In genomic region chr5:87562526-87562925, GRCm38 (mm10) we compare ENCODE assay signal across 18 mouse cellular contexts. TPM values are rescaled to one million over a fixed set of nuclear protein-coding genes. Genes with fewer than 3 reads are reported as not detected.
"Had no signal": no experiment of that assay in that cellular context is flagged by ENCODE, and none has a peak within 500 bp of the region (broad histone marks: within the 10 kb centered on the region; RNA-seq: fewer than 3 reads in every experiment).

No protein-coding gene starts in this region.

- H3K27me3 ChIP-seq: liver, embryonic 13.5 days; lung, embryonic 15.5 days; megakaryocyte, embryonic 14.5 days; midbrain, embryonic 15.5 days; neural tube, embryonic 13.5 days had no signal

- ATAC-seq: midbrain, embryonic 15.5 days had no signal

- H3K36me3 ChIP-seq: limb, embryonic 10.5 days; liver, embryonic 13.5 days; lung, embryonic 15.5 days; midbrain, embryonic 15.5 days; neural tube, embryonic 13.5 days had no signal

- DNase-seq: liver, embryonic 13.5 days; liver, postnatal 0 days; lung, postnatal 14 days; right cerebral cortex, postnatal 14 days; thymus, postnatal 14 days had no signal

- H3K9me3 ChIP-seq: limb, embryonic 10.5 days; liver, embryonic 13.5 days; lung, embryonic 15.5 days; megakaryocyte, embryonic 14.5 days; midbrain, embryonic 15.5 days; neural tube, embryonic 13.5 days had no signal

- H3K9ac ChIP-seq: liver, embryonic 13.5 days; liver, postnatal 0 days; lung, embryonic 15.5 days; midbrain, embryonic 15.5 days; neural tube, embryonic 13.5 days had no signal

- H3K4me1 ChIP-seq: limb, embryonic 10.5 days; liver, embryonic 13.5 days; lung, embryonic 15.5 days; megakaryocyte, embryonic 14.5 days; midbrain, embryonic 15.5 days; neural tube, embryonic 13.5 days had no signal

- H3K4me2 ChIP-seq: liver, embryonic 13.5 days; lung, embryonic 15.5 days; midbrain, embryonic 11.5 days; midbrain, embryonic 15.5 days; neural tube, embryonic 13.5 days had no signal

- H3K27ac ChIP-seq: left cerebral cortex, adult 2 months; limb, embryonic 10.5 days; liver, embryonic 13.5 days; lung, embryonic 15.5 days; macrophage; midbrain, embryonic 15.5 days; neural tube, embryonic 13.5 days had no signal

- H3K4me3 ChIP-seq: left cerebral cortex, adult 2 months; limb, embryonic 10.5 days; liver, embryonic 13.5 days; lung, embryonic 15.5 days; megakaryocyte, embryonic 14.5 days; midbrain, embryonic 15.5 days; neural tube, embryonic 13.5 days had no signal

RNA-seq across cellular contexts. Expression of gene Sult1d1, which starts 6.3 kb away (rescaled TPM):
- total RNA-seq: layer of hippocampus, postnatal 25 days; left cerebral cortex, adult 2 months; left cerebral cortex, postnatal 14 days; monocyte, adult 5-6 weeks had no signal
- polyA plus RNA-seq: limb, embryonic 10.5 days; limb, embryonic 14.5 days; macrophage; midbrain, embryonic 11.5 days; midbrain, embryonic 15.5 days; neural tube, embryonic 13.5 days had no signal

RNA-seq across cellular contexts. Expression of gene Sult1b1, which starts 24.5 kb away (rescaled TPM):
- total RNA-seq: layer of hippocampus, postnatal 25 days; left cerebral cortex, adult 2 months; left cerebral cortex, postnatal 14 days; monocyte, adult 5-6 weeks had no signal
- polyA plus RNA-seq: limb, embryonic 10.5 days; limb, embryonic 14.5 days; lung, embryonic 15.5 days; macrophage; midbrain, embryonic 11.5 days; midbrain, embryonic 15.5 days; neural tube, embryonic 13.5 days had no signal

RNA-seq across cellular contexts. Expression of gene Sult1e1, which starts 28.9 kb away (rescaled TPM):
- total RNA-seq: layer of hippocampus, postnatal 25 days; left cerebral cortex, adult 2 months; left cerebral cortex, postnatal 14 days; monocyte, adult 5-6 weeks had no signal
- polyA plus RNA-seq: large intestine, adult 2 months; limb, embryonic 10.5 days; limb, embryonic 14.5 days; liver, embryonic 13.5 days; lung, embryonic 15.5 days; macrophage; midbrain, embryonic 11.5 days; midbrain, embryonic 15.5 days; neural tube, embryonic 13.5 days had no signal
